Mouse (Mus musculus) frontal cortex, postnatal 10 days (tissue): ENCODE measurements at regions not wholly inside any gene's neighbourhood (a gene's known extent, or its start where the extent isn't known, plus 50 kb on each side); places are given as distances from the start of the nearest gene placed in this dataset.

Experiments
- DNase-seq, 2 experiments: peaks; one replicate each; pipeline ENCODE4 v3.0.0; 2022; ENCODE audit warnings: low spot score in 2 of 2, mixed read lengths in 1 of 2

DNA sequence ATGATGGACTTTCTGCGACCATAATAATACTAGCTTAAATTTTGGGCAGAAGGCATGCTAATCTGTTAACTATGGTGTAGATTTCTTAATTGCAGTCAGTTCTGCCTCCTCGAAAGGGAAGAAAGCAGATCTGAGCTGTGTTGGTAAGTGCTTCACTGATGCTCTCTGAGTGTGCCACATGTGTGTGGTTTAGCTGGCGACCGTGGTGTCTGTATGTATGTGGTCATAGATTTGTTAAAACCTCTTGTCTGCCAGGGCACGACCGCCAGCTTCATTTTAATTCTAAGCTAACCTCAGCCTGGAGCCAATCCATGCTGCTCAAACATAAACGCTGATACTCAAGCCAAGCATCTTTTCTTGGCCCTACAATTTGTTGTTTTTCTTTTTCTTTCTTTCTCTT, 330.5 kb upstream of the Jag1 start:
- DNase-seq, result no peak

DNA sequence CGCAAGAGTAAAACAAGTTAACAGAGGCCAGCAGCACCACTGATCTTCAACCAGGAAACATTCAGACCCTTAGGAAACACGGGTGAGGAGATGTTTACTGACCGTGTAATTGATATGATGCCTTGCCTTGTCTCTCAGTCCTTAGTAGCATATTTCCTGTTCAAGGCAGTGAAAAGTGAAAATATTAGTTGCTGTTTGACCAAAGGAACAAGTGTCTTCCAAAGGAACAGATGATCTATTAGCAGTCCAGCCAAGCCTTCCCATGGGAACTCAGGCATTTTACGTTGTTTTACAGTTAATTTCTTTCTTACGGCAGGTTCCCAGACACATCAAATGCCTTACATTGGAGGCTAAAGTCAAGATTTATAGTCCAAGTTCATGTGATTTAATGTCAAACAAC, 321.3 kb upstream of the Jag1 start:
- no peak for DNase-seq

DNA sequence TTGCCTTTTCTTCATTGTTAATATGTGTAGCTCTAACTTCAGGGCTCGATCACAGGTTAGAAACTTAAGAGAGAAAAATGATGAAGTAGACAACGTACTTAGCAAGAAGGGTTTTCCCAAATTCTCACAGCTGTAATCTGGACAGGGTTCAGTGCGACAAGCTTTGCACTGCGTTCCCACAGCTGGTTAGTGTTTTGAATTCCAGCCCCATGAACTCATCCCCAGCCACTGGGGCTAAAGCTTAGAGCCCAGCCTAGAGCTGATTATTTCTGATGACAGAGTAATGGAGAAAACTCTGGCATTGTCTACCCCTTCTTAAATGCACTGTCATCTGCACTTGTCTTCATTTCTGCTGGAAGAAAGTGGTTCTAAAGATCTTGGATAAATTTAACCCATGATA, 319.7 kb upstream of the Jag1 start:
- DNase-seq, result no peak

DNA sequence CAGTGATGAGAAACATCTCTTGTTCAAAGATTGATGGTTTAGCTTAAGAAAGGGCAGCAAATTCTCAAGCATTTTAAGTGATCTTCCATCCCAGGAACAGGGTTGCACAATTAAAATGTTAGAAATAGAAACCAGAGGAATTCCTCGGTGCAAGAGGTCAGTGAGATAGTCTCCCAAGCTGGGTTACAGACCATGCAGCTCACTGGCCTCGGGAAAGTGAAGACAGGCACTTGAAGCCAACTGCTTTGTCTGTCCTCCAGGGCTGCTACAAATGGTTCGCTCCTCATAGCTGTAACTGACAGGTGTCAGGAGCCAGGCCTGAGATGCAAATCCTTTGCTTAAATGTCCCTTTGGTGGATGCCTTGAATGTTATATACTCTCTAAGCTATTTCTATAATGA, 306.2 kb upstream of the Jag1 start:
- no peak for DNase-seq

DNA sequence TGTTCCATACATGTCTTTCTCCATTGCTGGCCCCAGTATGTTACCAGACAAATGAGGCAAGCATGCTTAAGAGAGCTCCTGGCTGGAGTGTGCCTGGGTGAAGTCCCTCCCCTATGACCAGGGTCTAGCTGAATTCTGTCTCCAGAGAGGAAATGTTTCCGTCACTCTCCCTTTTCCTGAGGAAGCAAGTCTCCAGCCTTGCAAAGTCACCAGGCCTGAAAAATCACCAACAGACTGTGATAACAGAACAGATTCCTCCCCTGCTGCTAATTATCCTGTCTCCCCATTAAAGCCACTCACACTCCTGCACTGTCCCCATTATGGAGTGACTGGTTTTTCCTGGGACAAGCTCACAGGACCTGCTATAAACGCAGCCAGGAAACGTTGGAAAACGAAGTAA, 303.2 kb upstream of the Jag1 start:
- no peak for DNase-seq

DNA sequence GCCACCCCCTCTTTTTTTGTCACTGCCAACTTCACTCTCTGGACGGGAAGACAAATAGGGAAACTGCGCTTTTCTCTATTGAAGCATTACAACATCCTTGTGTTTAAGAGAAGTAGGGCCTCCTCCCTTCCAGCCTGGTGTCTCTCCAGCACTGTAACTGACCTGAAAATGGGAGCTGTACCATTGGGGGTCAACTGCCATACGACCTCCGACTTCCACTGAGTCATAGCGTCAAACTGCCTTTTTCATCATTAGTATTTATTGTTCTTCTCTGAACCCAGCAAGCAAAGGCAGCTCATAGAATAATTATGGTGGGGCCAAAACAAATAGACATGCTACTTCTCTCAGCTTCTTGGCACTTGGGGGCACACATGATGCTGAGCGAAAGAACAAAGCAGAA, 301.2 kb upstream of the Jag1 start:
- no peak for DNase-seq

DNA sequence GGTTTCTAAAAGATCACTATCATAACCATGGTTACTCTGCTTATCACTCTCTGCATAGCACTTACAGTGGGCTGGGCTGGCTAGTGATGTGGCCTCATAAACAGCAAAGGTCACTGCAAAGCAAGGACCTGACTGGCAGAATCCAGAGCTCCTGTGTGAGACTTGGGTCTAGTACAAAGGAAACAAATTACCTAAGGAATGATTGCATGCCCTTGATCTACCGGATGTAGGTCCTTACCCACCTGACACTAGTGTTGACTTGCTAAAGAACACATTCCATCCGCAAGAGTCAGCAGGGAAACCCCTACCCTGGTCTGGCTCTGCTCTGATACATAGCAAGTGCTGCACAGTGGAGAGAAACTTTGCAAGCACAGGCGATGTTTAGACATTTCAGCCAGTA, 297.0 kb upstream of the Jag1 start:
- no peak for DNase-seq

DNA sequence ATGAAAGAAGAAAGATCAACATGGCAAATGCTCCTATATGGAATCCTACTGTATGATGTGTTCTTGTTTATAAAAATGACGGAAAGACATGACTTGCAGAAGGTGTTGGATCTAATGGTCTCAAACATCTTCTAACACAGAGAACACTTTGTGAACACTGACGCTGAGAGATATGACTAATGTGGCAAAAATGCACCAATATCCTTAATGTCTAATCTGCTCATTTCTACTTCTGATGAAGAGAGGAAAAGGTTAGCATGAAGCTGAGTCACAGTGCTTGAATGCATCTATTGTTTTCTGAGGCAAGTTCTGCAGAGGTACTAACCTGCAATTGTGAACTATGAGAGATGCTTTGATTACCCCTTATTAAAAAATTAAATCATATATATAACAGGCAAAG, 293.2 kb upstream of the Jag1 start:
- DNase-seq, result no peak

DNA sequence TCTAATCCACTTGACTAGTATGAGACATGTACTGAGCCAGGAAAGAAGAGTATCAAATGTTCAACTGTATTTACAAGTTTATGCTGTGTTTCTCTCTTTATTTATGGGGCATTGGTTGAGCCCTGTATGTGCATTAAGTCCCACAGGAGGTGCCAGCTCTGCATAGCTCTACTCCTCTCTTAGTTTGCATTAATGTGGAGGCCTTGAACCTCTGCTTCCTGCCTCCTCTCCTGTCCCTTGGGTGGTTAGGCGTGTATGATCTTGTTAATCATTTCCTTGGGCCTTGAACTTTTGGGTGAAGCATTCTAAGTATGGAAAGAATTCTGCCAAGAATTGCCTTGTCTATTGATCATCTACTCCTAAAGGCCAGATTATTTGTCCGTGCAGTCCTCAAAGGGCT, 291.9 kb upstream of the Jag1 start:
- no peak for DNase-seq

DNA sequence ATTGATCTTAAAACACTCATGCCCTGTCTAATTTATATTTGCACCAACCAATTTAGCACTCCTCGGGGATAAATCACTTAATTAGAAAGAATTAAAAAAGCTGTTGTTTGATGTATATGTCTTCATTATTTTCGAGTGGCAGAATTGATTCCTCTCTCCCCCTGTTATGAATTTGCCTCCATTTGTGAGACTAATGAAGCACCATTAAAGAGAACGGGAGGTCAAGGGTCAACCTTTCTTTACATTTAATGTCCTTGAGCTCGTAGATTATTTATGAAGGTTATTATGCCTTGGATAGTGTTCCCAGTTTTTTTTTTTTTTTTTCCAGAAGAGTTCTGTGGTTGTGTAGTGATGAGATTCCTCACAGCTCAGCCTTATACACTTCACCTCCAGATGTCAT, 277.0 kb upstream of the Jag1 start:
- DNase-seq, result no peak

DNA sequence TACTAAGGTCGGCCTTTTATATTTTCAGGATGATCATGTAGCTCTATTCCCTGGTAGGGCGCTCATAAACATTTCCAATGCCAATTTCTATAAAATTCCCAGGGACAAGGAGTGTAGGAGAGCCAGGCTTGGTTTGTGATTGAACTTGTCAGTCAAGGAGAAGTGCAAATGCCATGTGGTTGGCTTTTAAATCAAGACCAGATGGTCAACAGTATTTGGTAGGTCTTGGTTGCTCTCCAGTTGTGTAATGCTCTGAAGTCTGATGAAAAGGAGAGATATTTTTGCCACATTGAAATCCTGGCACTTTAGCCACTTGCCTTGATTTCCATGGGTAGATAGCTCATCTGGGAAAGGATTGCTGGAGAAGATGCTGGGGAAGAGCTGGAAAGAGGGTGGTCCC, 263.4 kb upstream of the Jag1 start:
- no peak for DNase-seq

DNA sequence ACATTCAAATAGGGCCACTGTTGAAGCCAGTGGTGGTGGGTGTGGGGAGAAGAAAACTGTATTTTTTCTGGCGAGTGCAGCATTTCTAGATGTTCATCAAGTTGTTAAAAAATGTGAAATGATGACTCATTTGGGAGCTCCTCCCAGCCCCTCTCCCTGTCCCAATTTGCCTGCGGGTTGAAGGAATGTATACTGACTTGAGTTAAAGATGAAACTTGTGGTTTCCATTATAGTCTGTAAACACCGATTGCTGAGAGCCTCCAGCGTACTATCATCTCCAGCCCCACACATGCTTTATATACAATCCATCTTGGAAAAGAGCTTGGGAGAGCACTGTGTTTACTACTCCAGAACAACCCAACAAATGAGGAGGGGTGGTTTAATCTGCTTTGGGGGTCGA, 258.9 kb upstream of the Jag1 start:
- DNase-seq, result no peak

DNA sequence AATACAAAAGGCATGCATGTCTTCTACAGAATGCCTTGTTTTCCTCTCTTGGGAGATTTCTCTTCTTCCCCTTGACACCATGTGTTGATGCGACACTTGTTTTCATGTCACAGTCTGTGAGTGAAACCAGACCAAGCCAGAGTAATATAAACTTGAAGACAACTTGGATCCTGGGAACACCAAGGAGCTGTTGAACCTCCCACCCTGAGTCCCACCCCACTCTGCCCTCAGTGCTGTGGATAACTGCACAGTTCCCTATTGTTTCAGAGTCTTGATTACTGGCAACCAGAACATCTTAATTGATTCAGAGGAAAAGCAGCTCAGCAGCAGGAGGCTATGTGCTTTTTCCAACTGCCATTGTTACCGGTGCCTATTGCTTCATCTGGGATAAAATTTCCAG, 254.6 kb upstream of the Jag1 start:
- no peak for DNase-seq

DNA sequence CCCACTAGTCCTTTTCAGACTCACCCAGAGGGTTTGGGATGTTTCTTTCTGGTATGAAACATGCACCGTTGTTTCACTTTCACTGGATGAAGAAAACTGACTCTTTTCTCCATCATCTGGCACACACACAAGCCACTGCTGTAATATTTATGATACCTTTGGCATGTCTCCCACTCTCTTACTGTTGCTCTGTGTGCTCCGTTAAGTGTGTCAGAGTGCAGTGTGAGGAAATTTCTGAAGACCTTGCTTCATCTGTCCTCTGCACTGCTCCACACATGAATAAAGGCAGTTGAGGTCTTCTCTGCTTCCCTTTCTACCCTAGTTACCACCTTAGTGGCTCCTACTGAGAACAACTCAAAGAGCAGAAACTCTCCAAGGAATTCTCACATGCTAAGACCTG, 246.6 kb upstream of the Jag1 start:
- DNase-seq, result no peak

DNA sequence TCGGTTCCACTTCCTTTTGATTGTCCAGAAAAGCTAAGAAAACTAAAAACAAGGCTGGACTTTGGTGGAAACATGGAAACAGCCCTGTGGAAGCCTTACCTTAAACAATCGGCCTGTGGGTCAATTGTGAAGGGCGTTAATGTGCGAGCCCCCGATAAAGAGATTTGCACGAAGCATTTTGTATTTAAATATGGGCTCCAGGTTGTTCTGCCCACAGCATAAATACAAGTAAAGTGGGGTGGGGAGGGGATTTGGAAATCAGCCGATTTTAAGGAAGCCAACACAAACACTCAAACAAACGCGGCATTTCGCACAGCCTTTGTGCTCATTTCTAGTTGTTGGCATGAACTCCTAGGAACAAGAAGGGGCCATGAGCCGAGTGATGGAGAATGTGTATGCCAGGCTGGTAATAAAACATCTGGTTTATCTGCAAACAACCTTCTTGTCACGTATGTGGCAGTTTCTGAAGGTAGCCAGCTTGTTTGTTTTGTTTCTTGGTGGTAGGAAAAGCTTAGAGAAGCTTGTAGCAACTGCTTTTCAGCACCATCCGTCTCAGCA, 240.8 kb upstream of the Jag1 start:
- no peak for DNase-seq

DNA sequence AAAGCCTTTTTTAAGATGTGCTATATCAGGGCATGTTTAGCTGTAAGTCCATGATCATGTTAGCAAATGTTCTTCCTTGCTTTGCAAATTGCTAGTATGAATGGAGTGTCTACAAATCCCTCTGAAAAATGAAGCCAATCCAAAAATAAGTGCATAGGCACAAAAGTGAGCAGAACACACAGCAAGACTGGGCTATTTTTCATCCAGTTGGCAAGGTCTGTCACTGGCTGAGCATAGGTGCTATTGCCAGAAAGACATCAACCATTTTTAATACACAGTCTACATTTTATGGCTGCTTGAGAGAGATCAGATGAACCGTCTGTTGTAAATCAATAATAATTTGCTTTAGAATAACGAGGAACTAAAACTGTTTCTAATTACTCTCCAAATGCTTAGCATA, 227.3 kb upstream of the Jag1 start:
- DNase-seq, result no peak

DNA sequence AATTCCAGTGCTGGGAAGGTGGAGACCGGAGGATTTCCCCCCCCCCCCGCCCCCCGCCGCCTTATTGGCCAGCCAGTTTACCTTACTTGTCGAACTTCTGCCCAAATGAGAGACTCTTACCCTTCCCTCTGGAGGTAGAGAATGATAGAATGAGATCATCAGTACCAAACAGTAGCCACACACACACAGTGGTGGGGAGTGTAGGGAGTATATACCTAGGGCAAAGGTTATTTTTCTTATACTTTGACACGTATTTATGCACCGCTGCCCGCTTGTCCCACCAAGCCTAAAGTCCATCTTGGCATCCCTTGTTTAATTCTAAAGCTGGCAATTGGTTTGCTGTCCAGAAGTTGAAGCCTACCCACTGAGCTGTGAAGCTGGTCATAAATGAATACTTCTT, 213.6 kb upstream of the Jag1 start:
- DNase-seq, result no peak

DNA sequence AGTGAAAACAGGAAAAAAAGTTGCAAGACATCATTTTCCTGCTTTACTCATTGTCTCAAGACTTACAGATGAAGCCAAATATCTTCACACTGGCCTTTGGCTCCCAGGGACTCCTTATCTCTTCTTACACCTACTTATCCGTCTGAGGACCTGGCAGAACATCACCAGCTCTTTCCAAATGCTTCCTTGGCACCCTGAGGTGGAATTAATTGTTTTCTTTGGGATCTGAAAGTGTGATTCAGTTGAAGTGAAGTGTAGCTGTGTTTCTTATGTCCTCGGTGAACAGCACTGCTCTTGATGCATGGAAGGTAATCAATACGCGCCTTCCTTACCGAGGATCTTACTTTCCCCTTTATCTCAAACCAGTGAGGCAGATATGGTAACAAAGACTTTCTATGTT, 207.0 kb upstream of the Jag1 start:
- no peak for DNase-seq

DNA sequence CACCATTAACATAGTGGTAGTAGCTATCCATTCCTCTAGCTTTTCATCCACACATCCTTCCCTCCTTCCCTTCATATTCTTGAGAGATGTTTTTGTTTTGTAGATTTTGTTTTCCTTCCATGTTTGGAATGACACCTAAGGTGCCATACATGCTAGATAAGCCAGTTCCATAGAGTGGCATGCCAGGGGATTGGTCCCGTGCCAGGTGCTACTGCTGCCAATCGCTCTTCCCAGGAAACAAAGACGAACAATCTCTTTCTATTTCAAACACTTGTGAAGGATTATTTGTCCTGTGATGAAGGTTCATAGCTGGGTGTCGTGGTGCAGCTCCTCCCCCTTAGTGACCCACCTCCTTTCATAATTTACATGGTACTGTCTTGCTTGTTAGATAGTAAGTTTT, 194.1 kb upstream of the Jag1 start:
- DNase-seq, result no peak

DNA sequence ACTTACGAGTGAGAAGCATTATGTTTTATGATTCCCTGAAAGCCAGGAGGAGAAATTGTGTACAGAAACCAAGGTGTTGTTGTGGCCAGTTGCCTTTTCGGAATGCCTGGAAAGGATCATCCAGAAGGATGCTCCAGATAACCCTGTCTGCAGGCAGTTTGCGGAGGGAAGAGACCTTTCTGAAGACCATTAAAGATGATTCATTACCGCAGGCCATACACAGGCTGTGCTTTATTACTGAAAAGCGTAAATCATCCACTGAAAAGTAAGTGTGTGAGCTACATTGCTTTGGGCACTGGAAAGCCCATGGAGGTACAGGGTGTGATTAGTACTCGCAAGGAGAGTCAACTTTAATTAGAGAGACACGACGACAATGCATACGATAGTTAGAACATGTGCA, 191.7 kb upstream of the Jag1 start:
- DNase-seq, result no peak

DNA sequence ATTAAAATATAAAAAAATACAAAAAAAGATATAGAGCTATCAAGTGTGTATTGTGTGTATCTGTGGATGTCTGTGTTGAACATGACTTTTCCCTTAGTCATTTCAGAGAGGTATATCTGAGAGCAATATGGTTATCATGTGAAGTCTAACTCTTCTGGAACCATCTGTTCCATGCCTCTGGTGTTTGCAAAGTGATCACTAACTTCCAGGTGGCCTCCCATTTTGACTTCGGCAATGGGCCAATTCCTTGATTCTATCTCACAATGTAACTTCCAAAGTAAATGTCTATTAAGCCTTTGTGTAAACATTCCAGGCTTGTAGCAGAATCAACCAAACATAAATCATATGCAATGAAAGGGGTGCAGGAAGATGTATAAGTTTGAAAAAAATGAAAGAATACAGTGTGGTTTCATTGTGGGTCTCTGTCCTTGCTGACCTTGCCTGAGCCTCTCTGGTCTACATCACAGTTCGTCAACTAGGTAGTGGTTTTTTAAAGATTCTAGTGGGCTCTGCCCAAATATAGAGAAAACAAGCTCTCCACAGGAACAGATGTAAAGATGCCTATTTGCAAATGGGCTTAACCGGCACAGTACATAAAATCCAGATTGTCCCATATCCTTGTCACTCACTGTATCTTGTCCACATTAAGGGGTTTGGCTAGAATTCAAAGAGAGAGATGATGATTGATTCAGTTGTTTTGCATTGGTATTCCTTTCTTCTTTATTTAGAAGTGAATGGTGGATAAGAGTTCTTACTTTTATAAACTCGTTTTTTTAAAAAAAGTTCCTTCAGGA, 185.2 kb upstream of the Jag1 start:
- no peak for DNase-seq

DNA sequence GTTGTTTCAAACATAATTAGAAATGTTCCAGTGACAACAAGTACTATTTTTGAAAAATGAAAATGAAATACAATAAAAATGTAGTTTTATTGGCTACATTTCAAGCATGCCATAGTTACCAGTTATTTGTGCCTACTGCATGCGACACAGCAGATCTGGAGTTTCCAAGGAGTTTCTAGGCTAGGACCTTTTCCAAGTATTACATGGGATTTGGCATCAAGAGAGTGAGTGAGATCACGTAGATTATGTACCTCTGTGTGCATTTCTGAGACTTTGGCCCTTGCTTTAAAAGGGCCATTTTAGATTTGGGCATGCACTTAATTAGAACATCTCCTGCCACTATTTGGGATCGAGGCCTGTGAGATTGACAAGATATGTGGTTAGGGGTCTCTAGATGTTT, 172.8 kb upstream of the Jag1 start:
- DNase-seq, result no peak

DNA sequence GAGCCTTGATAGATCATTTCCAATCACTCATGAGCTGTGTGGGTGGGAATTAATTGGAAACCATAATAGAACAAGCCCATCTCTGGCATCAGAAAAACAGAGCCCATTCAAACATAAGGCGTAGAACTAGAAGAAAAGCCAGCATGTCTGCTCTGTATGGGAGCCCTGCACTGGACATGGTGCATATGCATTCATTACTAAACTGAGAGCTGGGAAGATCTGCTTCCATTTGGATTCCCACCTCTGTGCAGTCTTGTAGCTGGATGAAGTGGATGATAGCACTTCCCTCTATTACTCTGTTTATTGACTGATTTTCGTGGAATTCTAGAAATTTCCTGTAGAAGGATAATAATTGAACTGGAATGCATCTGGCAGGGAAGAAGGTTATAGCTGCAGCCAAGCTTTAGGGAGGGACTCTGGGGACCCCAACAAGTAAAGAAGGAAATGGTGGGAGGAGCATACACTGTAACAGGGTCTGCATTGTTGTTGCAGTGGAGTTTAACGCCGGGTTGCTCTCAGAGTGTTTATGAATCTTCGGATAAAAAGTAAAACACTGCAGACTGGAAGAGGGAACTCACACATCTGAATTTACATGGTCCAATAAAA, 155.2 kb upstream of the Jag1 start:
- DNase-seq, result no peak

DNA sequence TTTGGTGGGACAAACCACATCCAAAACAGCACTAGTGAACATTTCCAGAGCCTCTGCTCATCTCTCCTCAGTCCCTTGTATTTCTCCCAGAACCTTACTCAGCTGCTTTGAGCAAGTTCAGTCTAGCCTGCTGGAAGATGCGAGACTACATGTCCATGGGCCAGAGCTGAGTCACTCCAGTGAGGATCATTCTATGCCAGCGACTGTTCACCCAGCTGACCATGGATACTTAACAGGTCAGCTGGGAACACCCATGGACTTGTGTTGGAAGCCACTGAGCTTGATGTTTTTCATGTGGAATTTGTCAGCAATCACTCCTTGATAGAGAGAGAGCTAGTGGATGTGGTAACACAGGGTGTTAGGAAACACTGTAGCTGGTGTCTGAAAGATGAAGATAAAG, 146.5 kb upstream of the Jag1 start:
- no peak for DNase-seq
